Mouse (Mus musculus) midbrain, embryonic 11.5 days (tissue): ENCODE results near the gene Ppm1d. TPM values are rescaled to one million over a fixed set of nuclear protein-coding genes. Genes with fewer than 3 reads are reported as not detected.
A peak's percentile ranks its signal among the peaks of the same experiment; 100 is the strongest.

Source experiments
- ATAC-seq: fragments of 200-750 bp; cut with Nextera tagmentation; 2 replicates; pipeline ENCODE4 v1.8.0; 2017; ENCODE audit warnings: moderate TSS enrichment, moderate library complexity; ENCODE audit not compliant: low FRiP score
- DNase-seq: peaks from one replicate; pipeline ENCODE4 v3.0.0; 2015; ENCODE audit warnings: low spot score; ENCODE audit errors: missing footprints
- H3K27ac ChIP-seq: fragments of 300-500 bp; sonication (generic); 2 replicates; pipeline ENCODE4 v1.5.1; 2014; ENCODE audit warnings: low read depth, low read length
- H3K27me3 ChIP-seq: fragments of 300-500 bp; sonication (generic); 2 replicates; pipeline ENCODE4 v1.6.1; 2014; ENCODE audit warnings: mild to moderate bottlenecking, low read length, moderate library complexity, mixed read lengths; ENCODE audit not compliant: control insufficient read depth, insufficient read depth
- H3K36me3 ChIP-seq: fragments of 300-500 bp; sonication (generic); 2 replicates; pipeline ENCODE4 v1.6.1; 2014; ENCODE audit warnings: mild to moderate bottlenecking, low read length, moderate library complexity, mixed read lengths; ENCODE audit not compliant: control insufficient read depth, insufficient read depth
- H3K4me1 ChIP-seq: fragments of 300-500 bp; sonication (generic); 2 replicates; pipeline ENCODE4 v1.6.1; 2014; ENCODE audit warnings: low read length; ENCODE audit not compliant: control insufficient read depth, insufficient read depth
- H3K4me2 ChIP-seq: fragments of 300-500 bp; sonication (generic); 2 replicates; pipeline ENCODE4 v1.6.1; 2014; ENCODE audit warnings: mild to moderate bottlenecking, moderate library complexity
- H3K4me3 ChIP-seq: fragments of 300-500 bp; sonication (generic); 2 replicates; pipeline ENCODE4 v1.5.1; 2014; ENCODE audit warnings: low read depth, low read length
- H3K9ac ChIP-seq: fragments of 300-500 bp; sonication (generic); 2 replicates; pipeline ENCODE4 v1.6.1; 2014; ENCODE audit warnings: low read length
- H3K9me3 ChIP-seq: fragments of 300-500 bp; sonication (generic); 2 replicates; pipeline ENCODE4 v1.6.1; 2016; ENCODE audit warnings: low read length; ENCODE audit not compliant: control insufficient read depth
- WGBS: fragments of 180-500 bp; shearing (Covaris S2); extraction: QIAGEN DNeasy Blood & Tissue Kit; methylation state at CpG from one replicate; pipeline ENCODE4 v1.1.7; 2014; 5-methylcytosine and 5-hydroxymethylcytosine counted together
- polyA plus RNA-seq: library from polyadenylated mRNA; unstranded; fragments of >200 nt; fragmentation: Nextera tagmentation; extraction: Ambion mirVana; gene quantifications from 2 replicates; pipeline ENCODE4 v1.2.1, GENCODE M21; 2014

The Ppm1d gene
- polyA plus RNA-seq, 1 experiment from 2014 or later = 29.1 TPM

DNA sequence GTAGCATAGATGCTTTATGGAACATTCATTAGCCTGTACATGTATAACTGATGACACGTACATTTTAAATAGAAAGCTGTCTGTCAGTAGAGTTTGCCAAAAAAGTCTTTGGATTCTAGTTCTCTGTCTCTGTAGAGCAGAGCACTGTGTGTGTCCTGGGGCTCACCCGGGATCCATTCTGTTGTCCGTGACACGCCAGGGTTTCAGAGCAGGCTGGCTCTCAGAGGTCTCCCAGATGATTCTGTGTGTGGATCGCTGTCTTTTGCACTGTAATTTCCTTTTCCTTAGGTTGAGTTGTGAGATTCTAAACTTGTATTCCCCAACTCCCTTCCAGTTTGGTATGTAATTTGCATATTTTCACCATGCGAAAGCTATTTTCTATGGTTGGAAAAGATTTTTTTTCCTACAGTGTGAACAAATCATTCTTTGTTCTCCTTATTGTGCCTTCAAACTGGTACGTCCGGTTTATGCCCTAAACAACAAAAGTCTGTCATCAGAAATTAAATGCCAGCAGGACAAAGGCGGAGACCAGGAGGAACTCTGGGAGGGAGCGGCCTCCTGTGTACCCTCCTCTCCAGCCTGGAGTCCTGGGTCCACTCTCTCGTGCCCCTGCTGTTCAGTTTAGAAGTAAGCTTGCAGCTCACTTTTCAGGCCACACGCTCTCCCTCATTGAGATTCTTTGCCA is 81.3 kb downstream of the Ppm1d start:
- Histone ChIP-seq H3K4me1 (peaks cover 9% of the 10 kb centered on the region), H3K4me3 (no peak overlapping the region), H3K27ac (no peak overlapping the region), H3K9me3 (no peaks in the 10 kb centered on the region), H3K27me3 (no peaks in the 10 kb centered on the region), H3K9ac (no peak overlapping the region), H3K4me2 (no peak overlapping the region), H3K36me3 (no peaks in the 10 kb centered on the region)
- ATAC-seq = no peak
- DNase-seq = peak; percentile 84
- 52% methylated on average over 12 of the region's 12 CpGs for WGBS

DNA sequence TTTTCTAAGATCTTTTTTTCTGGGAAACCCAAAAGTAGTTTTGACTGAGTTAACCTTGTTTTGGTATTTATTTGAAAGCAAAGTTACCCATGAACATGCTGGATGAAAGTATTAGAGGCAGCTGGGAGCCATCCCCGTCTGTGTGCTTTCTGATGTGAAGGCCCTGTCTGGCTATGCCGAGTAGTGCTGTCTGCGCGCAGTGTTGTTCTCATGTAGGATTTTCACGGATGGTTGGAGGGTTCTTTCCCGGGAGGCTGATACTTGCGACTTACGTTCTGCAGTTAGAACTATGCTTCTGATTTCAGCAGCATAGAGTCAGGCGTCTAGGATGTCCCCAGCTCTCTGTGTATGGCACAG is 81.8 kb downstream of the Ppm1d start:
- H3K9me3 ChIP-seq = no peaks in the 10 kb centered on the region
- no peak overlapping the region for H3K4me3 ChIP-seq
- peak; percentile 85 for DNase-seq
- H3K4me2 ChIP-seq = no peak overlapping the region
- H3K27ac ChIP-seq = no peak overlapping the region
- no peaks in the 10 kb centered on the region for H3K27me3 ChIP-seq
- peaks cover 9% of the 10 kb centered on the region for H3K4me1 ChIP-seq
- H3K9ac ChIP-seq = no peak overlapping the region
- no peak for ATAC-seq
- H3K36me3 ChIP-seq = no peaks in the 10 kb centered on the region
- 33% methylated on average over 9 of the region's 9 CpGs for WGBS

DNA sequence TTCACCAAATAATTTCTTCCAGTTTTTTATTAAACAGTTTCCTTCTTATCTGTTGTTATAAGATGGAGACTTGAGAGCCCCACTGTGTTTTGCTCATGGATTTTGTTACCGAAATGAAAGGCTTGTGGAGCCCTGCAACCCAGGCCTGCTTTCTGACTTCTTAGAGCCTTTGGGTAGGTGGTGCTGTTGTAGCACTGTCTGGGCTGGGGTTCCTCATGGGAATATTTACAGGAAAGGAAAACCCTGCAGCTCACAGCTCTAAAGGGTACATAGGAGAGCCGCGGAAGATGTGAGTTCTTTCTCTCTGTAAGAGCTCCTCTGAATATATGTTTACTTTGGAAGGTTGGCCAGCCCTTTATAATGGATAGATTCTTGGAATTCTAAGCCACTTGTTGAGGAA is 82.9 kb downstream of the Ppm1d start:
- Histone ChIP-seq H3K9ac (no peak overlapping the region), H3K36me3 (no peaks in the 10 kb centered on the region), H3K4me1 (peaks cover 9% of the 10 kb centered on the region), H3K27me3 (no peaks in the 10 kb centered on the region), H3K4me3 (no peak overlapping the region), H3K4me2 (no peak overlapping the region), H3K27ac (no peak overlapping the region), H3K9me3 (no peaks in the 10 kb centered on the region)
- no peak for ATAC-seq
- WGBS = 51% methylated on average over 3 of the region's 3 CpGs
- DNase-seq = no peak

DNA sequence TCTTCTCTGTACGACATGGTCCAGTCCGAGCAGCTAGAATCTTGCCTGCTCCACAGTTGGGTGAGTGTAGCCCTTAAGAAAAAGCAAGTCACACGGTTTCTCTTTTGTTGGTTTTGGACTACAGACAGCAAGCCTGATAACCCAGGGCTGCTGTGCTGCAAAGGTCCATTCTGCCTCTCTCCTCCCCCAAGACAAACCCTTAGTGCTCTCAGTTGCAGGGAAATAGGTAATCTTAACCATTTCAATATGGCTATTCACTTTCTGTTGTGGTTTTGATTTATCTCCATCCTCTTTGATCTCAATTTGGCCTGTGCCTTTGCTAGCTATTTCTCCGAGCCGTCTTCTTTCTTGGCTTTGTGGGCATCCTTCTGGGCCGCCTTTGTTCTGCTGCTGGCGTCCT is 84.3 kb downstream of the Ppm1d start:
- no peak for DNase-seq
- WGBS = 14% methylated on average over 7 of the region's 7 CpGs
- H3K4me3 ChIP-seq = no peak overlapping the region

More for the DNA sequence above, 84.3 kb downstream of the Ppm1d start:
- H3K9me3 ChIP-seq = no peaks in the 10 kb centered on the region
- no peak overlapping the region for H3K4me2 ChIP-seq
- H3K36me3 ChIP-seq = no peaks in the 10 kb centered on the region
- peaks cover 9% of the 10 kb centered on the region for H3K4me1 ChIP-seq
- no peaks in the 10 kb centered on the region for H3K27me3 ChIP-seq
- H3K9ac ChIP-seq = no peak overlapping the region
- no peak overlapping the region for H3K27ac ChIP-seq
- no peak for ATAC-seq

Other genes with a start within 250 kb of the Ppm1d start
- 7.0 and 8.1 TPM in 2 replicates for gene Usp32, start 171.1 kb upstream of the Ppm1d start, polyA plus RNA-seq
- 0.25 and 0.27 TPM in 2 replicates for gene 1700125H20Rik, start 140.8 kb upstream of the Ppm1d start, polyA plus RNA-seq
- gene Appbp2, start 76.1 kb upstream of the Ppm1d start, polyA plus RNA-seq = 63.5 and 69.3 TPM in 2 replicates
- 29.9 and 30.2 TPM in 2 replicates for gene Bcas3, start 41.9 kb downstream of the Ppm1d start, polyA plus RNA-seq